Mouse (Mus musculus) hindbrain, embryonic 12.5 days (tissue): ENCODE results near the gene Zswim3. TPM values are rescaled to one million over a fixed set of nuclear protein-coding genes. Genes with fewer than 3 reads are reported as not detected.
A peak's percentile ranks its signal among the peaks of the same experiment; 100 is the strongest.
"Not testable (repeated sequence)": the region's sequence is repeated elsewhere in the genome, so short reads cannot be mapped to it uniquely, and the experiment has no call there.

Source experiments
- ATAC-seq: fragments of 200-750 bp; cut with Nextera tagmentation; 2 replicates; pipeline ENCODE4 v1.8.0; 2017; ENCODE audit warnings: moderate TSS enrichment; ENCODE audit not compliant: low FRiP score
- H3K27ac ChIP-seq: fragments of 300-500 bp; sonication (generic); 2 replicates; pipeline ENCODE4 v1.5.1; 2016; ENCODE audit warnings: mild to moderate bottlenecking
- H3K27me3 ChIP-seq: fragments of 300-500 bp; sonication (generic); 2 replicates; pipeline ENCODE4 v1.6.1; 2016; ENCODE audit warnings: mild to moderate bottlenecking
- H3K36me3 ChIP-seq: fragments of 300-500 bp; sonication (generic); 2 replicates; pipeline ENCODE4 v1.6.1; 2016; ENCODE audit warnings: mild to moderate bottlenecking
- H3K4me1 ChIP-seq: fragments of 300-500 bp; sonication (generic); 2 replicates; pipeline ENCODE4 v1.6.1; 2016
- H3K4me2 ChIP-seq: fragments of 300-500 bp; sonication (generic); replicated peaks from 2 replicates; pipeline ENCODE4 v1.6.1; 2016; ENCODE audit warnings: mild to moderate bottlenecking
- H3K4me3 ChIP-seq: fragments of 300-500 bp; sonication (generic); 2 replicates; pipeline ENCODE4 v1.5.1; 2016; ENCODE audit warnings: mild to moderate bottlenecking
- H3K9ac ChIP-seq: fragments of 300-500 bp; sonication (generic); 2 replicates; pipeline ENCODE4 v1.6.1; 2016; ENCODE audit warnings: mild to moderate bottlenecking, moderate library complexity
- H3K9me3 ChIP-seq: fragments of 300-500 bp; sonication (generic); replicated peaks from 2 replicates; pipeline ENCODE4 v1.6.1; 2016; ENCODE audit warnings: mild to moderate bottlenecking
- WGBS: fragments of 180-500 bp; shearing (Covaris S2); methylation state at CpG from one replicate; pipeline ENCODE4 v1.1.7; 2016; 5-methylcytosine and 5-hydroxymethylcytosine counted together
- polyA plus RNA-seq: library from polyadenylated mRNA; unstranded; fragments of >200 nt; fragmentation: Nextera tagmentation; extraction: Ambion mirVana; gene quantifications from 2 replicates; pipeline ENCODE4 v1.2.1, GENCODE M21; 2016

Gene Zswim3
- polyA plus RNA-seq, 1 experiment from 2014 or later, result 11.9 TPM

GRCm38 (mm10) chr2:164862179-164862861 is 57.4 kb downstream of the Zswim3 start:
- peaks cover 17% of the 10 kb centered on the region for H3K4me1 ChIP-seq

GRCm38 (mm10) chr2:164863411-164863810 is 58.5 kb downstream of the Zswim3 start:
- H3K9ac ChIP-seq, H3K36me3 ChIP-seq, H3K27me3 ChIP-seq, ATAC-seq, H3K4me3 ChIP-seq, H3K27ac ChIP-seq, H3K9me3 ChIP-seq, H3K4me2 ChIP-seq, H3K4me1 ChIP-seq: not testable (repeated sequence)
- 88% methylated on average over 9 of the region's 9 CpGs for WGBS

More at GRCm38 (mm10) chr2:164862179-164862861, 57.4 kb downstream of the Zswim3 start:
- WGBS, result 48% methylated on average over 9 of the region's 9 CpGs
- Histone ChIP-seq H3K27ac (no peak overlapping the region), H3K9me3 (no peaks in the 10 kb centered on the region), H3K36me3 (no peaks in the 10 kb centered on the region), H3K4me3 (no peak overlapping the region), H3K27me3 (peaks cover 14% of the 10 kb centered on the region), H3K9ac (no peak overlapping the region), H3K4me2 (no peak overlapping the region)
- ATAC-seq, result no peak

- Histone ChIP-seq H3K9ac (no peak overlapping the region), H3K27me3 (peaks cover 2% of the 10 kb centered on the region; the same call in 1 of the 2 replicates), H3K4me2 (no peak overlapping the region), H3K4me1 (peaks cover 8% of the 10 kb centered on the region; the same call in 1 of the 2 replicates), H3K36me3 (no peaks in the 10 kb centered on the region), H3K27ac (no peak overlapping the region), H3K4me3 (no peak overlapping the region), H3K9me3 (no peaks in the 10 kb centered on the region)
- no peak for ATAC-seq
- WGBS, result 85% methylated on average over 4 of the region's 4 CpGs
Observed at GRCm38 (mm10) chr2:164864593-164864992, 59.7 kb downstream of the Zswim3 start.

- H3K27ac ChIP-seq, result no peak overlapping the region
- H3K4me1 ChIP-seq, result peaks cover 6% of the 10 kb centered on the region; the same call in 1 of the 2 replicates
- no peaks in the 10 kb centered on the region for H3K9me3 ChIP-seq
- H3K36me3 ChIP-seq, result no peaks in the 10 kb centered on the region
- no peaks in the 10 kb centered on the region for H3K27me3 ChIP-seq
- ATAC-seq, result no peak
- no peak overlapping the region for H3K4me2 ChIP-seq
- H3K9ac ChIP-seq, result peak overlapping the region; percentile 18; the same call in 1 of the 2 replicates
- H3K4me3 ChIP-seq, result no peak overlapping the region
- WGBS, result 65% methylated on average over 16 of the region's 16 CpGs
Observed at GRCm38 (mm10) chr2:164866741-164867551, 62.0 kb downstream of the Zswim3 start.

- Histone ChIP-seq H3K4me2 (no peak overlapping the region), H3K27ac (no peak overlapping the region), H3K36me3 (no peaks in the 10 kb centered on the region), H3K9ac (no peak overlapping the region), H3K27me3 (no peaks in the 10 kb centered on the region), H3K9me3 (no peaks in the 10 kb centered on the region), H3K4me1 (no peaks in the 10 kb centered on the region), H3K4me3 (no peak overlapping the region)
- 91% methylated on average over 7 of the region's 7 CpGs for WGBS
- ATAC-seq, result no peak
Observed at GRCm38 (mm10) chr2:164867566-164867965, 62.7 kb downstream of the Zswim3 start.

- no peaks in the 10 kb centered on the region for H3K4me1 ChIP-seq
- no peaks in the 10 kb centered on the region for H3K27me3 ChIP-seq
- 82% methylated on average over 7 of the region's 7 CpGs for WGBS
- H3K9ac ChIP-seq, result no peak overlapping the region
- H3K36me3 ChIP-seq, result no peaks in the 10 kb centered on the region
- no peaks in the 10 kb centered on the region for H3K9me3 ChIP-seq
- no peak overlapping the region for H3K27ac ChIP-seq
- ATAC-seq, result no peak
- H3K4me3 ChIP-seq, result no peak overlapping the region
- no peak overlapping the region for H3K4me2 ChIP-seq
Observed at GRCm38 (mm10) chr2:164868491-164868890, 63.6 kb downstream of the Zswim3 start.

Other genes with a start within 250 kb of the Zswim3 start
- gene Wfdc2, start 242.7 kb upstream of the Zswim3 start, polyA plus RNA-seq, result 21.0 and 48.2 TPM in 2 replicates
- not detected in 2 replicates for gene Spint3, start 231.6 kb upstream of the Zswim3 start, polyA plus RNA-seq
- not detected in 2 replicates for gene Wfdc6a, start 219.7 kb upstream of the Zswim3 start, polyA plus RNA-seq
- not detected in 2 replicates for gene Eppin, start 211.5 kb upstream of the Zswim3 start, polyA plus RNA-seq
- gene Wfdc6b, start 191.6 kb upstream of the Zswim3 start, polyA plus RNA-seq, result not detected in 2 replicates
- gene Wfdc8, start 191.5 kb upstream of the Zswim3 start, polyA plus RNA-seq, result not detected in 2 replicates
- not detected in 2 replicates for gene Wfdc16, start 166.3 kb upstream of the Zswim3 start, polyA plus RNA-seq
- not detected in 2 replicates for gene Wfdc10, start 149.1 kb upstream of the Zswim3 start, polyA plus RNA-seq
- not detected in 2 replicates for gene Wfdc9, start 148.5 kb upstream of the Zswim3 start, polyA plus RNA-seq
- gene Wfdc11, start 131.0 kb upstream of the Zswim3 start, polyA plus RNA-seq, result not detected in 2 replicates
- gene Wfdc13, start 120.0 kb upstream of the Zswim3 start, polyA plus RNA-seq, result not detected in 2 replicates
- gene Spint4, start 106.6 kb upstream of the Zswim3 start, polyA plus RNA-seq, result not detected in 2 replicates
- not detected in 2 replicates for gene Spint5, start 89.8 kb upstream of the Zswim3 start, polyA plus RNA-seq
- 1.0 and 1.2 TPM in 2 replicates for gene Wfdc3, start 59.2 kb upstream of the Zswim3 start, polyA plus RNA-seq
- 85.3 and 89.7 TPM in 2 replicates for gene Dnttip1, start 59.1 kb upstream of the Zswim3 start, polyA plus RNA-seq
- gene Ube2c, start 35.2 kb upstream of the Zswim3 start, polyA plus RNA-seq, result 296 and 341 TPM in 2 replicates
- gene Tnnc2, start 25.1 kb upstream of the Zswim3 start, polyA plus RNA-seq, result 4.9 and 31.3 TPM in 2 replicates
- 15.0 and 15.7 TPM in 2 replicates for gene Snx21, start 19.3 kb upstream of the Zswim3 start, polyA plus RNA-seq
- 15.3 and 17.0 TPM in 2 replicates for gene Acot8, start 216 bp upstream of the Zswim3 start, polyA plus RNA-seq
- gene Zswim1, start 17.6 kb downstream of the Zswim3 start, polyA plus RNA-seq, result 21.4 and 22.3 TPM in 2 replicates
- gene Spata25, start 23.4 kb downstream of the Zswim3 start, polyA plus RNA-seq, result not detected in 2 replicates
- gene Ctsa, start 27.8 kb downstream of the Zswim3 start, polyA plus RNA-seq, result 108 and 112 TPM in 2 replicates
- 5.5 and 6.1 TPM in 2 replicates for gene Neurl2, start 28.4 kb downstream of the Zswim3 start, polyA plus RNA-seq
- gene Pltp, start 52.6 kb downstream of the Zswim3 start, polyA plus RNA-seq, result 77.3 and 78.5 TPM in 2 replicates
- gene Pcif1, start 74.2 kb downstream of the Zswim3 start, polyA plus RNA-seq, result 85.2 and 87.6 TPM in 2 replicates
- gene Zfp335, start 106.7 kb downstream of the Zswim3 start, polyA plus RNA-seq, result 17.3 and 18.2 TPM in 2 replicates
- gene Mmp9, start 135.7 kb downstream of the Zswim3 start, polyA plus RNA-seq, result 5.7 and 7.2 TPM in 2 replicates
- gene Slc12a5, start 155.7 kb downstream of the Zswim3 start, polyA plus RNA-seq, result 12.7 and 16.1 TPM in 2 replicates
- gene Ncoa5, start 229.8 kb downstream of the Zswim3 start, polyA plus RNA-seq, result 126 and 129 TPM in 2 replicates